Mouse (Mus musculus) spleen, postnatal 14 days (tissue): Measurements from ENCODE around the gene Rhou.

Experiments
- DNase-seq, 2 experiments: peaks; one replicate each; pipeline ENCODE4 v3.0.0; 2021 to 2022; ENCODE audit warnings: low spot score in 2 of 2

The Rhou gene

DNA sequence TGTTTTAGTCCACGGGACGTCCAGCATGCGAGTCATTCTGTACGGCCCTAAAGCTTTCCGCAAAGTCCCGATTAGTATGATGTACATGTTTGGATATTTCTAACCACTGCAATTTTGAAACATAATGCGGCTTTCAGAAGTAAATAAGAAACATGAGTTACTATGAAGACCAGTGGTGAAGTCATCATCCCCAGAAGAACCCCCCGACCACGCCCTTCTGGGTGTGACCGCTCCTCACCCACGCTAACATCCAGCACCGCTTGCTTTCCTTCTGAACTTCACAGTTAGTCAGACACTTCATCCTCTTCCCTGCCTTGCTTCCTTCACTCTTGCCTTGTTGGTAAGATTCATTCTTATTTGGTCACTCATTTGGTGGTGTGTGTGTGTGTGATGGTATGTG is 4.2 kb upstream of the Rhou start:
- no peak for DNase-seq

DNA sequence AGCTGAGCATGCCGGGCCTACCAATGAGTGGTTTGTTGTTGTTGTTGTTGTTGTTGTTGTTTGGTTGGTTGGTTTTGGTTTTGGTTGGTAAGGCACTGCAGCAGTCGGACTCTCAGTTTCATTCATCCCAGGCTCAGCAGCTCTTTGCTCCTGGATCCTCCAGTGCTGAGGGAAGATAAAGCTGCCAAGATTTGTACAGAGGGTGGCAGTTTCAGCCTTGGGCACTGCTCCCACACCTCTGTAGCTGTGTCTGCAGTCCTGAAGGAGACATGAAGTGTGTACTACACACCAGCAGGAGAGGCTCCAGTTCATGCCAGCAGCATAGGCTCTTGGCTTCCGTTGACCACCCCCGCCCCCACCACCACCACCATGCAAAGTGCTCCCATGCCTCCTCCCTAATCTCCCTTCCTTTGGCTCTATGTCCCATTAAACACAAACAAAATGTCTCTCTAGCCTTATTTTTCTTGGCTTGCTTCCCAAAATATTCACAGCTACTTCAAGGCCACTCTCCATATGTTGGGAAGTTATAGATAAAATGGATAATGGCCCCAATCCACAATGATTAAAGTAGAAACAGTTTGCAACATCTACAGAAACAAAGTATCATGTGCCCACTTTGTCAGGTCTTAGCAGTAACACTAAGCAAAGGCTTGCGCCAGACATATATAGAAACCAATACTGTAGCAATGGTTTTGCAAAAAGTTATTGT is 2.2 kb upstream of the Rhou start:
- DNase-seq, result no peak

DNA sequence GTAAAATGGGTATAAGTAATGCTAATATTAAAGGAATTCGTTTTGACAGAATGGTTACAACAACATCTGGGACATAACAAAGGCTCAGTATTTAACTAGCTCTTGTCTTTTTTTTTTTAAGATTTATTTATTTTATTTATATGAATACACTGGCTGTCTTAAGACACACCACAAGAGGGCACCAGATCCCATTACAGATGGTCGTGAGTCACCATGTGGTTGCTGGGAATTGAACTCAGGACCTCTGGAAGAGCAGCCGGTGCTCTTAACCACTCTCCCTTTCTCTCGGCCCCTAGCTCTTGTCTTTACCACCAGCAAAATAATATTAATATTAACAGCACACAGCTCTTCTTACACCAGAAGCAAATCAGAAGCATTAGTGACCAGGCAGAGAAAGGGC is 1.1 kb upstream of the Rhou start:
- DNase-seq, result no peak

DNA sequence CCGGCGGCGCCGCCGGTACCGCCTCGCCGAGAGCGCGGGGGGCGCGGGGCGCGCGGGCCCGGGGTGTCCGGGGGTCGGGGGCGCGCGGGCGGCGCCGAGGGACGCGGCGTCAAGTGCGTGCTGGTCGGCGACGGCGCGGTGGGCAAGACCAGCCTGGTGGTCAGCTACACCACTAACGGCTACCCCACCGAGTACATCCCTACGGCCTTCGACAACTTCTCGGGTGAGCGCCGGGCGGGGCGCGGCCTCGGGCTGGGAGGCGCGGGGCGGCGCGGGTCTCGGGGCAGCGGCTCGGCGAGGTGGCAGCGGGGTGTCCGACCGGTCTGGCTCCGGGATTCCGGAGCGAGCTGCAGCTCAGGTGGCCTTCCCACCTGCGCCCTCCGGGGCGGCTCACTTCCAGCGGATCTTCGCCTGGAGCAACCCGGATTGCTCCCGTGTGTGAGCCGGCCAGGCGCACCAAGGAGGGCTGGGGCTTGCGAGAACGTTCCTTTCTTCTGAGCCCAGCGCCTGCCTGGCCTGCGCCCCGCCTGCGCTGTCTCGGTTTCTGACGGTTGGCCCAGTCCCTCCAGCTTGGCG is 353 bp downstream of the Rhou start:
- no peak for DNase-seq

DNA sequence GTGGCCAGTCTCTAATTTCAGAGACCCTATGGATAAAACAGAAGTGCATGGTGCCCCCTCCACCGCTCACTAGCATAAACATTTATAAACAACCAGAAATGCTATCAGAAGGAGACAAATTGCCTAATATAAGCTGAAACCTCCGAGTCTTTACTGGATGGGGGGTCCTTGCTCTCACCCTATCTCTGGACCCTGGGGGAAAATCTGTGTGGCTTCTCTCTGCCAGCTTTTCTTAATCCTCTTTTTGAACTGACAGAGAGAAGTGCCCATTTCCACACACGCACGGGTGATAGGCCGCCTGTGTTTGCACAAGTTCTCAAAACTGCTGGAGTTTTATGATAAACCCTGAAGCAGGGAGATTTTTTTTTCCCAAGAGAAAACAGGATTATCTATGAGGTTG is 1.0 kb downstream of the Rhou start:
- DNase-seq, result no peak

DNA sequence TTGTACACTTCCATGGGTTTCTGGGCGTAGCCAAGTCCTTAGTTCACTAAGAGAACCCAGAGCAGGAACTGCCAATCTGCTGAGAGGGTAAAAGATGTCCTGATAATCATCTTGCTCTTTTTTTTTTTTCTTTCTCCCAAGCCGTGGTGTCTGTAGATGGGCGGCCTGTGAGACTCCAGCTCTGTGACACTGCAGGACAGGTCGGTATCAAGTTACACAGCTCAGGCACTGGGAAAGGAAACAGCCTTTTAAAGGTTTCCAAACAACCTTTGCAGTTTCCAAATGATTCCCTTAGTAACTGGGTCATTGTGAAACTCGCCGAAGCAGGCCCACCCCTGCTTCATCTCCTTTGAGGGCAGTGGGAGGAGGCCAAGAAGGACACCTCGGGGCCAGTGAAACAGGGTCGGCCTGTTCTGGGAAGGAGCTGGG is 1.6 kb downstream of the Rhou start:
- no peak for DNase-seq

DNA sequence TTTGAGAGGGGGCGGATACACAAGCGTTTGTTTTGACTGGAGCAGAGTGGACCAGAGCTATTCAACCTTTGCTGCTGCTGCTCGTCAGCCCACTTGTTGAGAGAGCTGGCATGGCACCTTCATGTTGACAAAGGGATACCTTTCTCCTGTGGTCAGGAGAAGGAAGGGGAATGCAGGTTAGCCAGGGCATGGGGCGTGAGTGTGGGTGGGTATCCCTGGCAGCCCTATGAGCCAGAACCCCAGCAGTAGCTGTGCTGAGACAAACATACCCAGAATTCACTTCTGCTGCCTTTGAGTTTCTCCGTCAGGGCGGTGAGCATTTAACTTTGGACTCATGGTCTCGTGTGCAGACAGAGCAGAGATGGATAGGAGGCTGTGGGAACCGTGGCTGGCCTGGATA is 4.1 kb downstream of the Rhou start:
- no peak for DNase-seq

DNA sequence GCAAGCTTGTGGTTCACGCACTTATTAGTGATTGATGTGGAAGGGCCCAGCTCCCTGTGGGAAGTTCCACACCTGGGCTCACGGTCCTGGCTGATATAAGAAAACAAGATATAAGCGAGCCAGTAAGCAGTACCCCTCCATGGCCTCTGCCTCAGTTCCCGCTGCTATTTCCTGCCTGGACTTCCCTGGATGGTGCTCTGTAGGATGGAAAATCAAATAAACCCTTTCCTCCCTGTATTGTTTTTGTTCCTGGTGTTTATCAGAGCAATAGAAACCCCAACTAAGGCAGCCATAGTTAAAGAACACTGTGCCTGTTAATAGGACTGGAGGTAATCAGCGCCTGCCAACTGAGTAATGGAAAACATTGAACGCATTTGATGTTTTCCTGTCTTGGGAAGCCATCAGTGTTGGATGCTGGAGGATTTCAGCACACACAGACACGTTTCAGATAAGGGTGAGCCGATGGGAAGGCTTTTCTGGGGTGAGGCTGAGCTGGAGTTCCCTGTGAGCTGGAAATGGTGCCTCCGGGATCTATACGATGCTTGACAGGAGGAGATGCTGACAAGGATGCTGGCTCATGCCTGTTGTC is 5.8 kb downstream of the Rhou start:
- no peak for DNase-seq

DNA sequence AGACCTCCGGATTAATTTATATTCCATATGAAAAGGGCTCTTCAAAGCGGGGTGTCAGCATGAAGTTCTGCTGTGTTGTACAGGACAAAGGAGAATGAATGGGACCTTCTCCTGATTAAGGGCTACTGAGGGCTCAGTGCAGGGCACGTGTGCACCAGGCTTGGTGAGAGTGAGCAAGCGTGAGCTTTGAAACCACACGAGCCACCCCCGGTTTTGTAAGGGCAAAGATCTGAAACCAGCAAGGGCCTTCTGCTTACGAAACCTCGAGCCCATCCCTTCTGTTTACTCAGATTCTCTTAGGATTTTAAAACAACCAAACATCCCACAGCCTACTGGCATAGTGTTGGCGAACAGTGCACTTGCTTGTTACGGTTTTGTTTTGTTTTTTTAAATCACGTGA is 7.8 kb downstream of the Rhou start:
- DNase-seq, result no peak

DNA sequence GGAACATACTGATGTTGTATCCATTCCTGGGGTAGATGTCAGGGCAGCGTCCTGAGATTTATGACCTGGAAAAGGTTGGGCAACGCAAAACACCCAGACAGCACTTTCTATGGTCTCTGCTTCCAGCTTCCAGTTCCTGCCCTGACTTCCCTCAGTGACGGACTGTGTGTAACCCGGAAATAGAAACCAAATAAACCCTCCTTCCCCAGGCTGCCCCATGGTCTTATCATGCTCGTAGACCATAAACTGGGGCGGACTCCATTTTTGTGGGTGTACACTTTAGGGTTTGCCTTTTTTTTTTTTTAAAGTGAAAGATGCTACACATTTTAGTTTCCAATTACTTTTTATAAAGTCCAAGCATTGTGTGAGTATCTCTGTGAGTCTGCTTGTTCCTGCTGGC is 11.9 kb downstream of the Rhou start:
- no peak for DNase-seq

DNA sequence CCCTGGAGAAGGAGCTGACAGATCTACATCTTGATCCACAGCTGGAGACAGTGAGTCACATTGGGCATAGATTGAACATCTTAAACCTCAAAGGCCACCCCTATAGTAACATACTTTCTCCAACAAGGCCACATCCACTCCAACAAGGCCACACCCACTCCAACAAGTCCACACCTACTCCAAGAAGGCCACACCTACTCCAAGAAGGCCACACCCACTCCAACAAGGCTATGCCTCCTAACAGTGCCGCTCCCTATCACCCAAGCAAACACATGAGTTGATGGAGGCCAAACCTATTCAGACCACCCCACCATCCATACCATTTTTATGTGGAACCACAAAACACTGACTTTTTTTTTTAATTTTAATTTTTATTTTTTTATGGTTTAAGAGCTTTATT is 13.1 kb downstream of the Rhou start:
- DNase-seq, result no peak

DNA sequence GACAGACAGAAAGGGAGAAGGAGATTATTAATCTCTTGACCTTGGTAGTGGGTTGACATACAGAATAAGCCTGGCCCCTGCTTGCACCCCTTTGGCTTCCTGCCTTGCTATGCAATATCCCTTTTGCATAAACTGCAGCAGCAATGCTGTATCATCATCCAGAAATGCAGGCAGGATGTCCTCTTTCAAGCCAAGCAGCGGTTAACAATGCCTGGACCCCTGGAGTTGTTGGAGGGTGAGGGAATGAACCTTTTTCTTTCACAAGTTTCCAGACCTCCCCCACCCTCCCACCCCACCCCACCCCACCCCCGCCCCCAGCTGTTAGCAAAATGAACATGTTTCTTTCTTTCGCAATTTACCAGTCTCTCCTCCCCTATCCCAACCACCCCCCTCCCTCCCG is 15.0 kb downstream of the Rhou start:
- no peak for DNase-seq

DNA sequence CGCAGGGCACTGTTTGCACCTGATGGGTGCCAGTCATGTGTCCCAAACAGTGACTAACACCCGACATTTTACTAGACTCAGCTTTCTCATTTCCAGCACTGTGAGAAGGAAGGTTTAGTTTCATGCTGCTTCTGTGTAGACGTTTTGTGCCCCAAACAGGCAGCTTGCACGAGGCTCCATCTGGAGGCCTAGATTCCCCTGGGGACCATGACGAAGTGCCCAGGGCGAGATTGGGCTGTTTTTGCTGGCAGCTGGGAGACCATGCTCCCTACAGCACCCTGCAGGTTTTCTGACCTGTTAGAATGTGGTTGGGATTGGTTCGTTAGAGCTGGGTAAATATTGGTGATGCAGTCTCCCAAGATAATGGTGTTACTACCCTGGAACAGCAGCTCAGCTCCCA is 17.0 kb downstream of the Rhou start:
- no peak for DNase-seq

DNA sequence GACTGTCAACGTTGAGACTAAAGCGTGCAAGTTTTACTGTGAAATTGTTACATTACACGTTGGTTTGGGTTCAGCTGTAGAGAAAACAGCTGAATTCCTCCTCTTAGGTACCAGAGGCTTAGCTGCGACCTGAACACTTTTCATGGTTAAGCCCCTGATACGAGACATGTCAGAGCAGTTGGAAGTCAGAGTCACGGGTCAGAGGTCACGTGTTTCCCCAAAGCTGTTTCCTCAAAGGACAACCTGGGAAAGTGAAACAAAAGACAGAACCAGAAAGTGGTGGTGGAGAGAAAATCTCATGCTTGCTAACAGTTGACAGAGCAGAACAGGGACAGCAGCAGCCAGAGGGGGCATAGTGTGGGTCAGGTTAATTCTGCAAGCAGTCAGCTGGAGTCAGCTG is 17.7 kb downstream of the Rhou start:
- DNase-seq, result no peak

DNA sequence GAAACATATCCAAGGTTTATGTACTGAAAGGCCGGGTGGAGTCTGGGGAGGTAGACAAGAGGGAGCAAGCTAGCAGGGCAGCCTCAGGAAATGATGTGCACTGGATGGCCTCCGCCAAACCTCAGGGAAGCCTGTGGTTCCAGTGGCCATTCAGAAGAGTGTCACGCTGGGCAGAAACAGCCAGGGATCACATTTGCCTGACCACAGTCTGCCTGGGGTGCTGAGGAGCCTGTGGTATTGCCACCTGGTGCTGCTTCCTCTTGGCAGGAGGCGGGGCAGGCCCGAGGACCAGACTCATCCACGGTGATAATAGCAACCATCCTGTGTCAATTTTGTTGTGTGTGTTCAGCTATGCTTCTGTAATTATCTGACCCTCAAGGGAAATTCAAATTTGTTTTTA is 18.9 kb downstream of the Rhou start:
- no peak for DNase-seq

DNA sequence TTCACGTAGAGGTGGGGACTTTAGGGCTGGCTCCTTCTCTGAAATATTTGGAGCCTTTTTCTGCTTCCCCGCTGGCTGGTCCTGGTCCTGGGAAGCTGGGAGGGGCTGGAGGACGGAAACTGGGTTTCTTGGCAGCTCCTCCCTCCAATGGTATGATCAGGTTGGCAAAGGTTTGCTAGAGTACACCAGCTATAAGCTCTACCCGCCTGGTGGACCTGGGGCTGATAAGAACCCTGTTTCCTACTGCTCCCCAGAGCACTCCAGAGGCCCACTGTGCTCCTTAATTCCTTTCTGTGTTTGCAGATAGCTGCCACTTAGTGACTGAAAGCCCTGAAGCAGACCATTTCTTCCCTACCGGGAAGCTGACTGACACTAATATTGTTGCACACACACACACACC is 21.9 kb downstream of the Rhou start:
- no peak for DNase-seq

DNA sequence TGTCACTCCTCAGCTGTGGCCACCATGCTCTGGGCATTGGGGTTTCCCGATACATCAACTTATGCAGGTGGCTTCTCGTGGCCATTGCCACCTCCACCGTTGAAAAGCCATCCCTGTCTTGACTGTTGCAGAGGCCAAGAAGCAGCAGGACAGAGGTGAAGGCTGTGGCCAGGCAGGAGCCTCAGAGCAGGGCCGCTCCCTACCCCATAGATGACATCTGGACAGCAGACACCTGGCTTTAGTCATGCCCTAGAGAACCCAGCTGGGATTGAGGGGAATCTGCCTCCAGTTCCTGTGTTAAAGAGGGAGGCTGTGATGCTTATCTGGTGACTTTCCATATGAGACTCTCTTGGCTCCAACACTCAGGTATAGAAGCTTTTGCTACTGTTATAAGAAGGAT is 24.7 kb downstream of the Rhou start:
- no peak for DNase-seq

DNA sequence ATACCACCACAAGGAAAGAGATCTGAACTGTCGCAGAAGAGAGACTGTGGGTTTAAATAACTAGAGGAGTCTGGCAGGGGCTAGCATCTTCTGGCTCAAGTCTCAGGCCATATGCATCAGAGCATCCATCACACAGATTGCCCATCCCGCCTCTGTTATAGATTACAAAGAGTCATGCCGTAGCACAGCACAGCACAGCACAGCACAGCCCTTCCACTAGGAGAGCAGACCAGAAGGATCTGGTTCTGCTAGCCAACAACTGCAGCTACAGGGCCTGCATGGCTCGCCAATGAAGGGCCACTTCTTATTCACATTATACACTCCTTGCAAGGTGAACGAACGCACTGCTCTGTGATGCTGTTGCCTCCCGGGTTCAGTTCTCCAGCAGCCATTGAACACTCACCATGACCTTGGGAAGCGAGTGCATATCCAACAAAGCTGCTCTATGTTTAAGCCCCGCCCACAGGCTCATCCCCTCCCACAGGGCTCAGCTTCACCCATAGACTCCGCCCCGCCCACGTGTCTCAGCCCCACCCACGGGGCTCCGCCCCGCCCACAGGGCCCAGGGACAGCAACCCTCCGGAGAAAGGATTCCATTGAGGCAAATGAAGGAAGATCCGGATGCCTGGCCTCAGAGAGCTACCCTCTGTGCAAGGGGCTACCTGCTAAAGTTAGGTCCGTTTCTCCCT is 28.5 kb downstream of the Rhou start:
- no peak for DNase-seq

DNA sequence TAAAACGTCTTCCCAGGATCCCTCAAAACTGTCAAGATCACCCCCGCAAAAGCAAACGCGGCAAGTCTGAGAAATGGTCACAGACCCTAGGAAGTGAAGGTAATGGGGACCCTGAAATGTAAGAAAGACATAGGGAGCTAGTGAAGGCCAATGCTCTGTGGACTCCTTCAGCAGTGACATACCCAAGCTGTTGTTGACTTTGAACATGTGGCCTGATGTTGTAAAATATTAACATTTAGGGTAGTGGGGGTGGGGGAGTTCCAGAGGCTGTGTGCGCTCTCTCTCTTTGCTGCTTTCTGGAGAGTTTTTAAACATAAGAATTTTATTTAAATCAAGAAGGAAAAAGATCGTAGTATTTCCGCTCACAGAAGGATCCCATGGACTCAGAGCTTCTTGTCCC is 29.6 kb downstream of the Rhou start:
- DNase-seq, result no peak

DNA sequence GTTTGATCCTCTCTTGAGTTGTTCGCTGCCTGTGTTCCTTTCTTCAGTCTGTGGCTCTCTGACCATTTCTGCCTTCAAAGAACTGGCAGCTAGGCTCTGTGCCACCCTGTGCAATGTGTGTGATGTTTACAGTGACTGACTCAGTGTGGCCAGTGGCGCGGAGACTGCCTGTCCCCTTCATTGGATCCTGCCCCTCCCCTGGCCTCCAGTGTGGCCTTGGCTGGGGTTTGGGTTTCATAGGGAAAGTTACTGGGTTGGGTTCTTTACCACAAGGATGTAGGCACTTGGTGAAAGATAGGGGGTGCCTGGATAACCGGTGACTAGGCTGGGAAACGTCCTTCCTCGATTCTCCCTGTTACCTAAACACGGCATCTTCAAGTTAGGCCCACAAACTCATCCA is 31.1 kb downstream of the Rhou start:
- DNase-seq, result no peak

DNA sequence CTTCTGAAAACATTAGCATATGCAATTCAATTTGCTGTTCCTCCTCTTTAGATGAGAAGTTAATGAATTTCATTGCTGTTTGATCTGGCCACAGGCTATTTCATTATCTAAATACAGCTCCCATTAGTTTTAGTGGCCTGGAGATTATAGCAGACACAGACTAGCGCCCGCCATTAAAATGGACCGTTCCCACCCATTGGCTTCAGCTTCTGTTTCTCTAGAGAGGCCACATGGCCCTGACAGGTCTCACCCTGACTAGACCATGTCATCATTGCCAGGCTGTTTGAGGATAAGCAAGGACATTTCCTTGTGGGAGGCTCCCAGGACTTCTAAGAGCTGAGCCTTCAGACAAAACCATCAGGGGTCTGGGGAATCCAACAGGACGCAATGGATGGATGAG is 31.7 kb downstream of the Rhou start:
- DNase-seq, result no peak

DNA sequence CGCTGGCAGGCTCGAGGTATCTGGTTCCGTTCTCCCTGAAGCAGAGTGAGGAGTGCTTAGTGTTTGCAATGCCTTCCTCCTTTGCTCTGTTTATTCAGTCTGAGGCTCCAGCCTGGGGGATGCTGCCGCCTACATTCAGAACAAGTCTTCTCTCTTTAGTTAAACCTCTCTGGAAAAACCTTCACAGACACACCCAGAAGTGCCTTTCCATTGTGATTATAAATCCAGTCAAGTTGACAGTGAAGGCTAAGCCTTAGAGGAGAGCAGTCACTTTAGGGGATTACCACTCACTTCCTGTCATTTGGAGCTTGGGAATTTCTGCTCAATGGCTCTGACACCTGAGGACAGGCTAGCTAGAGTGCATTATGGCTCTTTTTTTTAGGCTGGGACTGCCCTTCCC is 34.1 kb downstream of the Rhou start:
- DNase-seq, result no peak
